Mouse (Mus musculus) intestine, embryonic 16.5 days (tissue): ENCODE results near the gene Fbxw2. TPM values are rescaled to one million over a fixed set of nuclear protein-coding genes. Genes with fewer than 3 reads are reported as not detected.

Source experiments
- ATAC-seq: fragments of 200-750 bp; cut with Nextera tagmentation; 2 replicates; pipeline ENCODE4 v1.8.0; 2017; ENCODE audit warnings: moderate TSS enrichment, moderate library complexity
- H3K27ac ChIP-seq: fragments of 300-500 bp; sonication (generic); 2 replicates; pipeline ENCODE4 v1.5.1; 2014; ENCODE audit warnings: mild to moderate bottlenecking, low read length
- H3K27me3 ChIP-seq: fragments of 300-500 bp; sonication (generic); replicated peaks from 2 replicates; pipeline ENCODE4 v1.6.1; 2014; ENCODE audit warnings: low read length, control low read depth, mixed read lengths; ENCODE audit not compliant: control insufficient read depth, insufficient read depth
- H3K36me3 ChIP-seq: fragments of 300-500 bp; sonication (generic); 2 replicates; pipeline ENCODE4 v1.6.1; 2014; ENCODE audit warnings: low read length, control low read depth; ENCODE audit not compliant: control insufficient read depth, insufficient read depth
- H3K4me1 ChIP-seq: fragments of 300-500 bp; sonication (generic); 2 replicates; pipeline ENCODE4 v1.6.1; 2014; ENCODE audit warnings: low read length, control low read depth, mixed read lengths; ENCODE audit not compliant: control insufficient read depth, insufficient read depth
- H3K4me2 ChIP-seq: fragments of 300-500 bp; sonication (generic); 2 replicates; pipeline ENCODE4 v1.6.1; 2014; ENCODE audit warnings: low read depth, low read length, control low read depth
- H3K4me3 ChIP-seq: fragments of 300-500 bp; sonication (generic); 2 replicates; pipeline ENCODE4 v1.5.1; 2014; ENCODE audit warnings: mild to moderate bottlenecking, low read length
- H3K9ac ChIP-seq: fragments of 300-500 bp; sonication (generic); 2 replicates; pipeline ENCODE4 v1.6.1; 2014; ENCODE audit warnings: low read depth, low read length
- H3K9me3 ChIP-seq: fragments of 300-500 bp; sonication (generic); 2 replicates; pipeline ENCODE4 v1.6.1; 2016; ENCODE audit warnings: low read length, control low read depth; ENCODE audit not compliant: control insufficient read depth
- WGBS: fragments of 180-500 bp; shearing (Covaris S2); extraction: QIAGEN DNeasy Blood & Tissue Kit; methylation state at CpG from one replicate; pipeline ENCODE4 v1.1.7; 2014; 5-methylcytosine and 5-hydroxymethylcytosine counted together
- polyA plus RNA-seq: library from polyadenylated mRNA; unstranded; fragments of >200 nt; fragmentation: Nextera tagmentation; extraction: Ambion mirVana; gene quantifications from 2 replicates; pipeline ENCODE4 v1.2.1, GENCODE M21; 2015

Gene Fbxw2
- polyA plus RNA-seq, result 60.0 and 61.2 TPM in 2 replicates

DNA sequence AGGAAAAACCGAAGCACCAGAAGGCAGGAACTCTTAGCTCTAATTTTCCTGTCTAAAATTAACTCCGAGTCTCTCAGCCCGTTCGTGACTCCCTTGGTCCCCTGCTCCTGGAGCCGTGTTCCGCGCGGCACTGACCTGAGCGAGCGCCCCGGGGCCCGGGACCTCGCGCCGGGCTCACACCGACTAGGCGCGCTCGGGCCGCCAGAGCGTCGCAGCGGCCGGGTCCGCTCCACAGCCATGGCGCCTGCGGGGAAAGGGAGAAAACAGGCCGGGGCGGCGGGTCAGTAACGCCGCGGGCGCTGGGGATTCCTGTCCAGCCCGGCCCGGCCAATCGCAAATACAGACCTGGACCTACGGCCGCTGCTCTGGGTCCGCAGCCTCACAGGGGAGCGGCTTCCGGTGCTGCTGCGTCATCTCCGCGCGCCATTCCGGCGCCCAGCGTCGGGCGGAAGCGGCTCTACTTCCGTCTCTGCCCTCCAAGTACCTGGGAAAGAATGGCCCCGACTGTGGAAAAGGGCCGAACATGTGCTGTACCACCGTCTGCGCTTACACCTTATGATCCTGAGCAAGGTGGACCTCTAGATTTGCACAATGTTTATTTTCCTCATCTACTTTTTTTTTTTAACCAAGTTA lies at the start of gene Fbxw2:
Gene Fbxw2 (minus strand): TSS at position 485 of the 633 bp plus-strand sequence.
- Histone ChIP-seq H3K36me3 (0 out of 2 replicates have a peak, but pooled peaks cover 4% of the 10 kb centered on the region), H3K9ac (peak within 1 kb of the TSS; percentile 99), H3K4me2 (peak within 1 kb of the TSS; percentile 86), H3K4me1 (peaks cover 10% of the 10 kb centered on the region; the same call in 1 of the 2 replicates), H3K9me3 (no peaks in the 10 kb centered on the region), H3K27me3 (no peaks in the 10 kb centered on the region), H3K4me3 (peak within 1 kb of the TSS; percentile 99), H3K27ac (peak within 1 kb of the TSS; percentile 87)
- peak; percentile 98 for ATAC-seq
- WGBS, result under 1% methylated on average over 57 of the region's 57 CpGs

DNA sequence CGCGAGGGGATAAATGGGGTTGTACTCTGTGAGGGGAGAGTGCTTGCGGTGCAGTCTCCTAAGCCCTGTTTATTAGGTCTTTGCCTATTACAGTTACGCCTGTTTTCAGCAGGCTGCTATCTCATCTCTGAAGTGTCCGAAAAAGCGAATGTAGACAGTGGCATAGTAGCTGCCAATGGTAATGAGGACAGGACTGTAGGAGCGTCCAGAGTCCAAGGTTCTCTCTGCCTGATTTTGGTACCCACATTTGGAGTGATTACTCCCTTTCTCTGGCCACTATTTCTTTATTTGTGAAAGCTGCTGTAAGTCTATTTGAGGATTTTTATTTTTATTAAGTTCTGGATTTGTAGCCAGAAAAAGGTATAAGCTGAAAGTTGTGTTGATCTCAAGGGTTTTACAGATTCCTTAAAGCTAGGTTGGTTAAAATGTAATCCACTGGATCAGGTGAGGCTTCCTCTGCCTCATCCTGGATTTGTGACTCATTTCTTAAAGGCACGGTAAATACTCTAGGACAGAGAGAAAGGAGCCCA lies 48.8 kb upstream of the Fbxw2 start, which contains the start of gene Psmd5:
Gene Psmd5 (minus strand): TSS at position 153 of the 530 bp plus-strand sequence.
- Histone ChIP-seq H3K4me1 (peaks cover 6% of the 10 kb centered on the region), H3K27me3 (0 out of 2 replicates have a peak, but pooled peaks cover 4% of the 10 kb centered on the region), H3K9me3 (no peaks in the 10 kb centered on the region), H3K4me3 (peak within 1 kb of the TSS; percentile 44), H3K4me2 (peak within 1 kb of the TSS; percentile 48), H3K36me3 (no peaks in the 10 kb centered on the region), H3K27ac (peak within 1 kb of the TSS; percentile 61), H3K9ac (peak within 1 kb of the TSS; percentile 60)
- peak; percentile 46 for ATAC-seq
- WGBS, result 9% methylated on average over 8 of the region's 8 CpGs

DNA sequence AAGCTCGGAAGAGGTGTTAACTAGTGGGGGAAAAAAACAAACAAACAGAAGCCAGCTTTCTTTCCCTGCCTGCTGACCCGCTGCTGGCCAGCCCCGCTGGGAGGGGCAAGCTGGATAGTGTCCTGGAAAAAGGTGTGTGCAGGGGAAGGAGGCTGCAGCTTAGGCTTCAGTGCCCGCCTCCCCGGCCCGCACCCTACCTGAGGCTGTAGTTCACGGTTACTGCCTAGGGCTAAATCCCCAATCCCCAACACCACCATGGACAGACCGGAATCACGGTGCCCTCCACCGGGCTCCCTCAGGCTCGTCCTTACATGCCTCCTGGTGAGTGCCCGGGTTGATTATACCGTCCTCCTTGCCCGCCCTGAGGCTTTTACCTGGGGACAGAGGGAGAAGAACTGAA lies 48.2 kb upstream of the Fbxw2 start, which contains the start of gene Cutal:
Gene Cutal (plus strand): TSS at position 126 of the 400 bp plus-strand sequence.
- ATAC-seq, result peak; percentile 41
- WGBS, result 2% methylated on average over 14 of the region's 14 CpGs
- no peaks in the 10 kb centered on the region for H3K9me3 ChIP-seq
- H3K4me2 ChIP-seq, result peak within 1 kb of the TSS; percentile 48
- H3K9ac ChIP-seq, result peak within 1 kb of the TSS; percentile 60
- peaks cover 12% of the 10 kb centered on the region for H3K4me1 ChIP-seq
- H3K4me3 ChIP-seq, result peak within 1 kb of the TSS; percentile 44
- H3K27me3 ChIP-seq, result 0 out of 2 replicates have a peak, but pooled peaks cover 4% of the 10 kb centered on the region
- H3K27ac ChIP-seq, result peak within 1 kb of the TSS; percentile 61
- no peaks in the 10 kb centered on the region for H3K36me3 ChIP-seq

- under 1% methylated on average over 67 of the region's 67 CpGs for WGBS
- H3K4me2 ChIP-seq, result peak overlapping the region; percentile 72
- H3K27me3 ChIP-seq, result 0 out of 2 replicates have a peak, but pooled peaks cover 4% of the 10 kb centered on the region
- H3K9me3 ChIP-seq, result no peaks in the 10 kb centered on the region
- peak overlapping the region; percentile 94 for H3K4me3 ChIP-seq
- ATAC-seq, result peak; percentile 96
- H3K36me3 ChIP-seq, result 0 out of 2 replicates have a peak, but pooled peaks cover under 1% of the 10 kb centered on the region
- peak overlapping the region; percentile 92 for H3K27ac ChIP-seq
- peaks cover 17% of the 10 kb centered on the region for H3K4me1 ChIP-seq
- H3K9ac ChIP-seq, result peak overlapping the region; percentile 91
These were observed 44.7 kb upstream of the Fbxw2 start for GRCm38 (mm10) chr2:34870520-34871474.

DNA sequence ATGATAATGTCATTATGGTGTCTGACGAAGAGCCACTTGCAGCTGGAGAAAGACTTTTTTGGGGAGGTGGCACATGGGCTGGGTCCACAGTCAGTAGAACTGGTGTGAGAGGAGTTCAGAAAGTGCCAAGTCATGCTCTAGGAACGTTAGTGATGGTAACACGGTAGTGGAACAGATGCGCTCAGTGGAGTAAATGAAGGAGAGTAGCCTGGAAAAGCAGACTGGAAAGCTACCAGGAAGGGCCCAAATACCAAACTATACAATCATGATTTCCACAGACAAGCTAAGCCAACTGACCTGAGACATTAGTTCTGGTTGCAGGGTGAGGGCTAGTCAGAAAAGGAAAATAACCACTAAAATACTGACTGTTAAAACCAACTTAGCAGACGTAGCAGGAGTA lies 43.6 kb upstream of the Fbxw2 start:
- 37% methylated on average over 5 of the region's 5 CpGs for WGBS
- ATAC-seq, result no peak
- peak overlapping the region; percentile 57 for H3K9ac ChIP-seq

DNA sequence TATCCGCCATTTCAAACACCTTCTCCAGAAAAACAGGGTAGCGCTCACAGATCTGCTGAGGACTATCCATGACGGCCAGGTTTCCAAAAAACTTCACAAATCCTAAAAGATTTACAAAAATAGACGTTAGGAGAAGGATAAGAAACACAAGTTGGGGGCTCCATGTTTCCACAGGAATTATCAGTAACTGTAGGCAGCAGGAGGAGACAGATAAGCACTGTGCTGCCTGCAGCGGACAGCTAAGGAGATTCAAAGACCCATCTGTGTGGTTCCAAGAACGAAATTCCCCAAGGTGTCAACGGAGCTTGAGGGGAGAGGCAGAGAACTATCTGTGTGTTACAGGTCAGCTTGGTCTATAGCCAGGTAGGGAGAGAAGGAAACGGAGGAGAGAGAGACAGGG lies 31.6 kb upstream of the Fbxw2 start:
- no peaks in the 10 kb centered on the region for H3K9me3 ChIP-seq
- no peak for ATAC-seq
- 93% methylated on average over 8 of the region's 8 CpGs for WGBS

More for the DNA sequence above, 43.6 kb upstream of the Fbxw2 start:
- Histone ChIP-seq H3K4me3 (peak overlapping the region; percentile 41), H3K36me3 (0 out of 2 replicates have a peak, but pooled peaks cover 3% of the 10 kb centered on the region), H3K4me2 (peak overlapping the region; percentile 52), H3K27me3 (0 out of 2 replicates have a peak, but pooled peaks cover 4% of the 10 kb centered on the region), H3K27ac (no peak overlapping the region), H3K9me3 (no peaks in the 10 kb centered on the region), H3K4me1 (peaks cover 17% of the 10 kb centered on the region)

DNA sequence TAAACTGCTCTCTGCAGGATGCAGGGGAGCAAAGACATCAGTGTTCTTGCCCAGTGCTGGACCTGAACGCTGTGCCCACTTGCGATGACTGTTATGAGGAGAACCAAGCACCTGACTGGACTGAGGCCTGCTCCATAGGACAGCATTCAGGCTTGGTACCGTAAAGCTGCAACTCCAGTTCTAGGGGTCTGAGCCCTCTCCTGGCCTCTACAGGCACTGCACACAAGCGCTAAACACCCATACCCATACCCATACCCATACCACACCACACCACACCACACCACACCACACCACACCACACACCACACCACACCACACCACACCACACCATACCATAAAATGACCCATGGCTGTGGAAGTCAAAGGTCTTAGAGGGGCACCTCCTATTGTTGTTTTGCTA lies 29.2 kb upstream of the Fbxw2 start:
- Histone ChIP-seq H3K27ac (no peak overlapping the region), H3K4me1 (no peaks in the 10 kb centered on the region), H3K9ac (no peak overlapping the region), H3K27me3 (no peaks in the 10 kb centered on the region), H3K36me3 (peaks cover 31% of the 10 kb centered on the region), H3K4me3 (no peak overlapping the region), H3K4me2 (no peak overlapping the region), H3K9me3 (no peaks in the 10 kb centered on the region)
- 88% methylated on average over 4 of the region's 4 CpGs for WGBS
- ATAC-seq, result no peak

More for the DNA sequence above, 31.6 kb upstream of the Fbxw2 start:
- H3K4me3 ChIP-seq, result no peak overlapping the region
- no peak overlapping the region for H3K27ac ChIP-seq
- H3K27me3 ChIP-seq, result no peaks in the 10 kb centered on the region
- H3K36me3 ChIP-seq, result peaks cover 28% of the 10 kb centered on the region
- no peaks in the 10 kb centered on the region for H3K4me1 ChIP-seq
- no peak overlapping the region for H3K4me2 ChIP-seq
- no peak overlapping the region for H3K9ac ChIP-seq

GRCm38 (mm10) chr2:34847702-34848101 lies 21.6 kb upstream of the Fbxw2 start:
- H3K27ac ChIP-seq, result no peak overlapping the region
- H3K9ac ChIP-seq, result no peak overlapping the region
- no peak for ATAC-seq
- no peak overlapping the region for H3K4me3 ChIP-seq
- H3K9me3 ChIP-seq, result no peaks in the 10 kb centered on the region
- 83% methylated on average over 1 of the region's 1 CpGs for WGBS
- H3K4me1 ChIP-seq, result no peaks in the 10 kb centered on the region
- peaks cover 11% of the 10 kb centered on the region; the same call in 1 of the 2 replicates for H3K36me3 ChIP-seq
- H3K27me3 ChIP-seq, result no peaks in the 10 kb centered on the region
- no peak overlapping the region for H3K4me2 ChIP-seq
